Mouse (Mus musculus) erythroblast, adult 5-6 weeks (primary cell): ENCODE data around the gene Tapbpl. TPM values are rescaled to one million over a fixed set of nuclear protein-coding genes. Genes with fewer than 3 reads are reported as not detected.
"Not testable (repeated sequence)": the region's sequence is repeated elsewhere in the genome, so short reads cannot be mapped to it uniquely, and the experiment has no call there.

Experiments used
- ATAC-seq: replicated peaks from 2 replicates; pipeline ENCODE4 v1.8.0; 2016; ENCODE audit warnings: moderate number of reproducible peaks, mild to moderate bottlenecking, moderate TSS enrichment, inconsistent platforms; ENCODE audit not compliant: poor library complexity, low FRiP score, severe bottlenecking
- total RNA-seq, 2 experiments: library from RNA; stranded (forward) in 1 of 2; stranded (reverse) in 1 of 2; fragments of 150-400 nt in 1 of 2; fragments of 200-764, 138-1000 nt in 1 of 2; gene quantifications; 2 replicates each; pipeline versions ENCODE4 v1.2.3 to v1.2.4; 2015 to 2017; ENCODE audit warnings: low replicate concordance in 2 of 2

The Tapbpl gene
- total RNA-seq (2015; ENCODE audit: low replicate concordance): 0.84 and 4.4 TPM in 2 replicates
- 3.0 and 4.0 TPM in 2 replicates for total RNA-seq (2017; ENCODE audit: low replicate concordance)

DNA sequence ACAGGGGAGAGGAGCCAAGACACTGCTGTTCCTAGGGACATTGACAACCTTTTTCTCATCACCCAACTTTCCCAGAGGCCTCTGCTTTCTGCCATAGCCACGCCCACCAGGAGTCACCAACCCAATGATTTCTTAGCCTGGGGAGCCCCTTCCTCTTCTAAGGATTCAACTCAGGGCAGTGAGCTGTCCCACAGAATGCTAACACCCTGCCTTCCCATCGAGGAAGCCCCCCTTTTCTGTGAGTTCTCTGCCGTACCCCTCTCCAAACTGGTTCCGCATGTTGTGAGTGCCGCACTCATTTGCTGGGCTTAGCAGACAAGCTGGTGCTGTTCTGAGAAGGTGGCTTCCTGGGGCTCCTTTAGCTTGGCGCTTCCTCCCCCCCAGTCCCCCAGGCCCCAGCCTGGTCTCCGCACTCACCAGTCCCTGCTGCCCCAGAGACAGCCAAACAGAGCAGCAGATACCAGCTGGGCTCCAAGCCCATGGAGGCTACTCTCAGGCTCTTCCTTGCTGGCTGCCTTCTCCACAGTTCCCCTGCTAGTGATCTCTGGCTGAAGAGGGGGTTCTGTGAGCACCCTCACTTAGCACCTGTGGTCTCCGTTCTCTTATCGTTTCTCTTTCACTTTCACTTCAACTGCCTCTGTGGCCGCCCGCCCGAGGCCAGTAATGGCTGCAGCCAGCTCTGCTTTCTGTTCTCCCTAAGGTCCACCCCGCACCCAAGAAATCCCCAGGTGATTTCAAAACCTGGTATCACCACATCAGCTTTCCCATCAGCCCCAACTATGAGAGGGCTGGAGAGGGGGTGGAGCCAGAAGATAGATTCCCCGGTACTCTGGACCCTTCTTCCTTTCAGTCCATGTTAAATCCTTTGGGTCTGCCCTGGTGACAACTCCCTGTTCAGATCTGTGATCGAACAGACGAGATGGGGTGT is at the start of gene Tapbpl:
Gene Tapbpl, minus strand, starts transcription at position 744 of the 928 bp plus-strand sequence.
- ATAC-seq: peak; percentile 77

DNA sequence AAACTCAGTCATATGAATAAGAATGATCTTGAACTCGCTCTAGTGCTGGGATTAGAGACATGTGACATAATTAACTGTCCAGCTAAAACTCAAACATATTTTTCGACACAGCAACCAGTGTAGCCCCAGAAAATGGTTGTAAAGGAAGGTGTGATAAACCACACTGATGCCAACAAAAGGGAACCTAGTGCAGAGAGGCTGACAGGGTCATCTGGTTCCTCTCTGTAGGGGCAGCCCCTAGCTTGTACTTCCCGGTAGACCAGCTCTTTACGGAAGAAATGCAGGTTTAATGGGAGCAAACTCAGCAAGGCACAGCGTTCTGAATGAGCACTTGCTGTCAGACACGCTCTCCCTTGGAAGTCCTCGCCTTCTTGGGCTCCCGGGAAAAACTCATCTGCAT is 48.1 kb upstream of the Tapbpl start:
- ATAC-seq: no peak

DNA sequence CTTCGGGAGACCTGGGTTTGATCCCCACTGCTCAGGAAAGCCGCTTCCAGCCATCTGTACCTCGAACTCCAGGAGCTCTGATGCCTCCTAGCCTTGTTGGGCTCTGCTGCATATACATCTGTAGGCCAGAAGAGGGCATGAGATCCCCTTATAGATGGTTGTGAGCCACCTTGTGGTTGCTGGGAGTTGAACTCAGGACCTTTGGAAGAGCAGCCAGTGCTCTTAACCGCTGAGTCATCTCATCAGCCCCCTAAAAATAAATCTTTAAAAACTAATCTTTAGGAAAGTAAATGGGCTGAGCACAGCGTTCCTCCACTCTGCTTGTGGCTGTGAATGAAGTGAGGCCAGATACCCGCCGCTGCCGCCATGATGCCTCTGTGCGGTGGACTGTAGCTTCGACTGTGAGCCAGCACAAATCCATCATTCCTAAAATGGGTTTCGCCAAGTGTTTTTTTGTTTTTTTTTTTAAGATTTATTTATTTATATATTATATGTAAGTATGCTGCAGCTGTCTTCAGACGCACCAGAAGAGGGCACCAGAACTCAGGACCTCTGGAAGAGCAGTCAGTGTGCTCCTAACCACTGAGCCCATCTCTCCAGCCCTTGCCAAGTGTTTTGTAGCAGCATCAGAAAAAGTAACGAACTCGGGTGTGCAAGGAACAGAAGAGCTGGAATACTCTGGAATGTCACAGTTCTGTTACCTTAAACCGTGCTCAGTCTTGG is 43.3 kb upstream of the Tapbpl start:
- ATAC-seq: no peak

DNA sequence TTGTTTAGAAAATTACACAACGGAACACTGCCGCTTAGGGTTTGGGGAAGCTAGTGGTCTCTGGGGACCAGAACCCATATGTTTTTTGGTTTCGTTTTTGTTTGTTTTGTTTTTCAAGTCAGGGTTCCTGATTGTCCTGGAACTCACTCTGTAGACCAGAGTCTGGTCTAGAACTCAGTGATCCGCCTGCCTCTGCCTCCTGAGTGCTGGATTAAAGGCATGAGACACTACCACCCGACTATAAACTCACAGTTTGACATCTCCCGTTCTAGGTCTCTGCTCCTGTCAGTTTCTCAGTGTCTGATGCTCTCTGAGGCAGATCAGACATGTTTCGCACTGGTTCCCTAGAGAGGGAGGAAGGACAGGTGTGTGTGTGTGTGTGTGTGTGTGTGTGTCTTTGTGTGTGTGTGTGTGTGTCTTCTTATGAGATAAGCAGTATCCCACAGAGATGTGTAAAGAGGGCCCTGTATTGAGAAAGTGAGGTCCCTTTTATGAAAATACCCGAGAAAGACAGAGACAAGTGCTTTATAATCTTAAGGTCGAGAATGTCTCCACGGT is 40.6 kb upstream of the Tapbpl start:
- ATAC-seq: no peak

DNA sequence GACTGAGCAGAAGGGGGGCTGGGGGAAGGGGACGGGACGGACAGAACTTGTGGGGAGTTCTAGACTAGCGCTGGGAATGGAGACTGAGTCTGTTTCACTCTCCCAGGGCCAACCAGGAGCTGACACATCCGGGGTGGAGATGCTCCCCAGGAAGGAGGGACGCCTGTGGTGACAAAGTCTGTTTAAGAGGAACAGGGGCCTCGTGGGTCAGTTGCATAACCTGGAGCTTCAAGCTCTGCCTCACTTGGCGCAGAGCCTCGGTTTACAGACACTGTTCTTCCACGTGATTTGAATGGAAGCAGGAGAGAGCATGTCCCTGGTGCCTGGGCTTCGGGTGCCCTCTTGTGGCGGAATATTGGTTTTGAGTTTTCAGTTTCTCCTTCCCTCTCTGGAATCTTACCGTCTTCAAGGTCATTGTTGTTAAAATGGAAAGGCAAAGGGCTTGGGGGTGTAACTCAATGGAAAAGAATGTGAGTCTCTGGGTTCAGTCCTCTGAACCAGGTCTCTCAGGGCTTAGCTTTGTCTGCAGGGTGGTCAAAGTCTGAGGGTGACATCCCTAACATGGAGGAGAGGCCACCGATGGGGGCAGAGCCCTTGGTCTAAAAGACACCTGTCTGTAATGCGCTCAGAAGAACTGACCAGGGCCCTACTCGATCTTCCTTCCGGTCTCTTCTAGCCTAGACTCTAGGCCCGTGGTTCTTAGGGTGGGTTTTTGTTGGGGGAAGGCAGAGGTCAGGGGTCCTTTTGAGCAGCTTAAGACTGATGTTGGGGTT is 40.0 kb upstream of the Tapbpl start:
- peak; percentile 56 for ATAC-seq

DNA sequence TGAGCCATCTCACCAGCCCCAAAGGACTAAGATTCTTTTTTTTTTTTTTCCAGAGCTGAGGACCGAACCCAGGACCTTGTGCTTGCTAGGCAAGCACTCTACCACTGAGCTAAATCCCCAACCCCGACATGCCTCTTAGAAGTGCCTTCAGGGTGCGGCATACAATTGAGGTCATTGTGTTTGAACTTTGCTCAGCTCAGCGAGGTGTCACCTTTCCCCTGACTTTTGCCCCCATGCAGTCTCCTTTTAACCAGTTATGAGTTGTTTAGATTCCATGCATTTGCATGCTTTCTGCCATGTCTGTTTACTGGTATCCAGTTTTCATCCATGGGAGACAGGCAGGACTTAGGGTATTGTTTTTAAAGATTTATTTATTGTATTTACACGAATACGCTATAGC is 37.1 kb upstream of the Tapbpl start:
- no peak for ATAC-seq

DNA sequence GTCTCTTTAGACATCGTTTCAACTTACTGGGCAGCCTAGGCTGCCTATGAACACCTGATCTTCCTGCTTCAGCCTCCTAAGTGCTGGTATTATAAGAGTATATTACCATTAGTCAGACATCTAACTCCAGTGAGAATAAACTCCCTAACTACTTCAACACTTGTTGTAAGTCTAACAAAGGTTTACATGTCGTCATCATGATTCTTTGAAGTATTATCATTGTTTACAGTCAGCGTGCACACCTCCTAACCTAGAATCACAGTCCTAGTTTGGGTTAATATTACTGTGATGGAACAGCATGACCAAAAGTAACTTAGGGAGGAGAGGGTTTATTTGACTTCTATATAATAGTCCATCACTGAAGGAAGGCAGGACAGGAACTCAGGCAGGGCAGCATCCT is 35.8 kb upstream of the Tapbpl start:
- no peak for ATAC-seq

DNA sequence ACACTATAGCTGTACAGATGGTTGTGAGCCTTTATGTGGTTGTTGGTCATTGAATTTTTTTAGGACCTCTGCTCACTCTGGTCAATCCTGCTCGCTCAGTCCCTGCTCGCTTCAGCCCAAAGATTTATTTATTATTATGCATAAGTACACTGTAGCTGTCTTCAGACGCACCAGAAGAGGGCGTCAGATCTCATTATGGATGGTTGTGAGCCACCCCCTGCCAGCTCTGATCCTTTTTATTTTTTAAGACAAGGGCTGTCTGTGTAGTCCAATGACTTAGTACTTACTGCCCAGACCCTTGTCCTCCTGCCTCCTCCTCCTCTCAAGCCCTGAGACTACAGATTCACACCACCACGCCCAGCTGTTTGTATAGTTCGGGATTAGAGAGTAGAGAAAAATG is 34.9 kb upstream of the Tapbpl start:
- not testable (repeated sequence) for ATAC-seq

DNA sequence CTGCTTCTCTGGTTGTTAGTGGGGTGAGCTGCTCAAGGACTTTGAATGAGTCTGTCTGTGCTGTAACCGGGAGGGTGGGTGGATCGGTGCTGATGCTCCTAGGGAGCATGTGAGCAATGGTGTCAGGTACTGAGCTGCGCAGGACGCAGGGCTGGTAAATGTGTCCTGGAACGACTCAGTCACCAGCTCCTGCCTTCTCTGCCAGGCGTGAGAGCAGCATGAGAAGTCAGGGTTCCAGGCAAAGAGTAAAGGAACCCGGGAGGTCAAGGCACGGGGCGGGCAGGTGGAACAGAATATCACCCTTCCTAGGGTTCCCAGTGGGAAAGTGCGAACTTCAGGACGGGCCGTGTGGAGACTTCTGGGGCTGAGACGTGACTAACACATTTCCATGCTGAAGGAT is 34.4 kb upstream of the Tapbpl start:
- no peak for ATAC-seq

DNA sequence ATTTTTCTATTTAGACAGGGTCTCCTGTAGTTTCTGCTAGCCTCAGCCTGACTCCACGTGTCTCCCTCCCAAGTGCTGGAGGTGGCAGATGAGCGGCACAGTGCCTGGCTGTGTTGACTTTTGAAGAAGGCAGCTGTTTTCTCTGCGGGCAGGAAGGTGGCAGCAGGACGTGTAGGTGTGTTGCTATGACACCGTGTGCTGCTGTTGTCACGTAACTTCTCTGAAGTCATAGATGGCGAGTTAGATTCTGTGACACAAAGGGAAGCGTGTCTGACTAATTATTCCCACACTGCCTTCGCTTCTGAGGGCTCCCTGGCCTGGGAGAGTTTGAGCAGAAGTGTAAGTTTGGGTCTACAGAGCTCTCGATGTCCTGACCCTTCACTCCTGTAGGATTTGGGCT is 33.6 kb upstream of the Tapbpl start:
- ATAC-seq: no peak

DNA sequence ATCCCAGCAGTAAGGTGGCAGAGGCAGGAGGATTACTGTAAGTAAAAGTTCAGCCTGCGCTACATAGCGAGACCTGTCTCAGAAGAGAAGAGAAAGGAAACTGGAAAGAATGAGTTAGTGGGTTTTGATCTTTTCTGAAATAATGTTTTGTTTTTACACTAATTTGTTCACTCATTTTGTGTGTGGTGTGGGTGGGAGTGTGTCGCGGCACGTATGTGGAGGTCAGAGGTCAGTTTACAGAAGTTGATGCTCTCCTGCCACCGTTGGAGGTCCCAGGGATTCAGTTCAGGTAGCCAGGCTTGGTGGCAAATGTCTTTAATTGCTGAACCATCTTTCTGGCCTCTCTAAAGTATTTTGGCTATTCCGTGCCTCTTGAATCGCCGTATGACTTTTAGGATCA is 32.6 kb upstream of the Tapbpl start:
- ATAC-seq: no peak

DNA sequence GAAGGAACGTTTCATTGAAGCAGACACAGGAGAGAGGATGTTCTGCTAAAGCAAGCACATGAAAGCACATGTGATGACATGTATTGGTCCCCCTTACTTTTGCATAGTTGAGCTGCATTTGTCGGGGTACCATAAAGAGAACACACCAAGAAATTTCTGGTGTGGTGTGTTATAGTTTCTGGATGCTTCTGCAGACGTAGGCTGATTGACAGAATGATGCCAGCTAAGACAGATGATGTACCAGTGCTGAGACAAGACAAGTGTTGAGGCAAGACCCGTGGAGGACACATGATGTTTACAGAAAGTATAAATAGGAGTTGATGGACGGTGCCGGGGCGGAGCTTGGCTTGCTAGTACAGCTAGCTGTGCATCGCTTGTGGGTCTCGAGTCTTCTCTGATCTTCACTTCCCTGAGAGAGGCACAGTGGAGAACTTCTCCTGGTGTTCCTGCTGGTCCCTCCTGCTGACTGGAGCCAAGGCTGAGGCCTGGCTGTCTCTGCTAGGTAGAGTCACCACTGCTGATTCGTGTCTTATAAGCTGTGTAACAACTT is 28.4 kb upstream of the Tapbpl start:
- ATAC-seq: no peak

DNA sequence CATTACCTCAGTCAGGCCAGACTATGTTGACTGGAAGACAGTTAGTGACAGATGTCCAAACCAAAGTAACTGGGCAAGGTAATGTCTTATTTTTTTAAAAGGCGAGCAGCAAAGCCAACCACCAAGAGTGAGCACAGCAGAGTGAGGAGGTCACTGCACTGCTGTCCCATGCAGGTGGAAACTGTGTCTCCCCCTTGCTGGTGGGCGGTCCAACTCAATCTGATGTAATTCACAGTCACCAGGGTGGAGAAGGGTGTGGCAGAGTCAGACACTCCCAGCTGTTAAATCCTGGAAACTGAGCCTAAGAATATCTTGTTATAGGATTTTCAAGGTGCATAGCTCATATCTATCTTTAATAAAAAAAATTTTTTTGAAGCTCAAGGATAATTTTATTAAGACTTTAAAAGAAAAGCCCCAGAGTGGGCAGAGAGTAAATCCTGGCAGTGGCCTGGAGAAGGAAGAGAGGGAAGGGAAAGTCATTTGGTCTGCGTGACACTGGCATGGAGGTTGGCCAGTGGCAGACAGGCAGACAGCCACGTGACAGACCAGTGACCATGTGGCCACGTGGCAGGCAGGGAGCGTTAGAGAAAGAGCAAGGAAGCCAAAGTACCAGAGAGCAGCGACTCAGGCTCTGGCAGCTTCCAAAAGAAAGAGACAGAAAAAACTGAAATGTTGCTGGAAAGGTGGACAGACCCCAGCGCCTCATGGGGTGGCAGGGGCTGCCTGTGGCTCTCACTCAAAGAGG is 24.7 kb upstream of the Tapbpl start:
- no peak for ATAC-seq

DNA sequence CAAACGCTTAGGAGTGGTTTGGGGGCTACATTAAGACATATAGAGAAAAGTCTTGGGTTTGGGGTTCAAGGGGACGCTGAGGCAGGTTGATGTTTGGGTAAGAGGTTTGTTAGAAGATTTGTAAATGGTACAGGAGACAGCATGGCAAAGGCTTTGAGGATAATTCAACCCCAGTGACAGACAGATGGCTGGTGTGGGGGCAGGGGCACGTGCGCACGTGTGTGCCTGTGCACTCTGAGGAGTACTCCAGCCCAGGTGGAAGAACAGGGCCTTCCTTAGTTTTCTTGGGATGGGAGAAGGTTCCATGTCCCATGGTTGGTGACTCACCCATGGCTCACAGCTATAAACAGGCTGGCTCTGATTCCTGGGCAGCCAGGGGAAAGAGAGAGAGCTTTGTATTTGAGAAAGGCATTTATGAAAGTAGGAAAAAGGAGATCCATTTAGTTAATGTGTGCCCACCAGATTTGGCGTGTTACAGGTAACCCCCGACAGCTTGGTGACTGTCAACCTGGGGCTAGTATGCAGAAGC is 23.9 kb upstream of the Tapbpl start:
- no peak for ATAC-seq

DNA sequence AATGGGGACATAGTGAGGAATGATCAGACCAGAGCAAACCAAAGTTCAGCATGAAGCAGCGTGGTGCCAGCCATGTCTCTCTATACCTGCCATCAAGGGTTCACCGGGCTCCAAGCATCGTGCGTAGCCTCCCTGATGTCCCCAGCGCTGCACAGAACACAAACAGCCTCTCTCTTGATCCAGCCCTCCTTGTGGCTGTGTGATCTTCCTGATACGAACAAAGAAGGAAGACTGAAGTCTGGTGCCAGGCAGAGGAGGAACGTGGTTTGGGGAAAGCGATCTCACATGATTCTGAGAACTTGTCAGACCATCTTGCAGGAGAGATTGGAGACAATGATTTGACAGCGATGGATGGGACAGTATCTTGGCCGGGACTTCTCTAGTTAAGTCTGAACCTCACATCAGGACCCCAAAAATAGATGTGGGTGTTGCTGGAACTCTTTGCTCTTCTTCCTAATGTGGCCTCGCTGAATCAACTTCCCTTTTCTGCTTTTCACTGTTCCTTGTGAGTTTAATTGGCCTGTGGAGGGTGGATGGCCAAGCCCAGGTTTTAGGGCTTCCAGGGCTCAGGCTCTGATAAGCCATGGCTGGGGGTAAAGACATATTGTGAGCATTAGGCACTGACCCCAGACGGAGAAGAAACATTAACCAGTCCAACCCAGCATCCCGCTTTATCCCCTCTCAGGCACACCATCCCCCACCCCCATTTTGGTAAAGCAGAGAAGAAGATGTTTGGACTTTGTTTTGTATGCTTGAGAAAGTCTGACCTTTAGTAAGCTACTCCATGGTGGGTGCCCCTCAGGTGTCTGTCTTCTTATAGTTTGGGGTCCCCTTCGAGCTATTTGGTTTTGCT is 22.4 kb upstream of the Tapbpl start:
- ATAC-seq: no peak

DNA sequence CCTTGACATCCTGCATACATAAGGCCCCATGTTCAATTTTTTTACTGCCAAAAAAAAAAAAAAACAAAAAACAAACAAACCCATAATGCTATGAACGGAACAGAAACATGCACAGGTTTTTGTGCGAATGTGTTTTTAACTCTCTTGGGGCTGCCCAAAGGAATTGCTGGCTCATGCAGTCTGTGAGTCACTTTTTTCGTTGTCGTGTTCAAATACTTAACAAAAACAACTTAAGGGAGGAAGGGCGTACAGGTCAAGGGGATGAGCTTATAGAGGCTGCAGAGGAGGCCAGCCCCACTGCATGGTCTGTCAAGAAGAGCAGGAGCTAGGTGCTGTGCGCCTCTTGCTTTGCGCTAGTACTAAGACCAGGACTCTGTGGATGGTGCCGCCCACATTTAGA is 21.1 kb upstream of the Tapbpl start:
- ATAC-seq: no peak

DNA sequence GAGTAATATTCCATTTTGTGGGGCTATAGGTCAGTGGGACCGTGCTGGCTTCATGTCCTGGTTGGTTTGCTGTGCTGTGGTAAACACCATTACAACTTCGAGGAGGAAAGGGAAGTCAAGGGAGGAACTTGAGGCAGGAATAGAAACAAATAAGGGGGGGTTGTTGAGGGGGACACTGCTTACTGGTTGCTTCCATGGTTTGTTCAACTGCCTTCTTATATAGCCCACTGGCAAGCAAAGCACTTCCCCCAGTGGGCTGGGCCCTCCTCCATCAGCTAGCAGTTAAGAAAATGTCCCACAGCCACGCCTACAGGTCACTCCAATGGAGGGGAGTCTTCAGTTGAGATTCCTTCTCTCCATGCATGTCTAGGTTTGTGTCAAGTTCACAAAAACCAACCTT is 20.6 kb upstream of the Tapbpl start:
- no peak for ATAC-seq

DNA sequence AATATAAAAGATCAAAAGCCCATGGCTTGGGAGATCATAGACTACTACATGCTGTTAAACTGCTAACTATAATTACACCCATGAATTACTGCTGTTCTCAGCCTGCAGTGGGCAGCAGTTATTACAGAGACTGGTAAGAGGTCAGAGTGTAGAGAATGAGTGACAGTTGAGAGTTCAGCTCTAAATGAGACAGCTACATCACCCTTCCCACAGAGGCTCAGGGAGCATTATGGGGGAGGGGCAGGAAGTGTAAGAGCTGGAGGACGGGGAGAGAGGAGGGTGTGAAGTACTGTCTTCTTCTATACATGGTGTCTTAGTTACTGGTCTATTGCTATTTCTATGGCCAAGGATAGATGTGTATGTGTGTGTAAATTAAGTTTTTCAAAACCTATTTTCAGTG is 12.9 kb upstream of the Tapbpl start:
- no peak for ATAC-seq
